Mouse (Mus musculus): Measurements from ENCODE around the gene Ramp1. TPM values are rescaled to one million over a fixed set of nuclear protein-coding genes. Genes with fewer than 3 reads are reported as not detected.

The Ramp1 gene
- total and polyA plus RNA-seq, 2 experiments from 2014 or later = 14.4 to 23.2 TPM

GRCm38 (mm10) chr1:91176026-91176425 lies 3.6 kb upstream of the Ramp1 start:
- no peaks in the 10 kb centered on the region for H3K9me3 ChIP-seq (ENCODE audit: low read length)
- no peak overlapping the region for H3K9ac ChIP-seq
- WGBS = 69% methylated on average over 3 of the region's 3 CpGs
- H3K4me2 ChIP-seq (ENCODE audit: low read depth) = no peak overlapping the region
- ATAC-seq (no peak), DNase-seq (no peak)
- H3K27ac ChIP-seq (ENCODE audit: low read depth, low read length) = no peak overlapping the region
- no peaks in the 10 kb centered on the region for H3K36me3 ChIP-seq (ENCODE audit: insufficient read depth)
- no peak for TF ChIP-seq CTCF (IDR thresholded peaks at IDR 0.05; ENCODE audit: low read depth)
- H3K27me3 ChIP-seq (ENCODE audit: insufficient read depth, low read length) = 0 out of 2 replicates have a peak, but pooled peaks cover 5% of the 10 kb centered on the region
- 0 out of 2 replicates have a peak, but pooled peaks cover 6% of the 10 kb centered on the region for H3K4me1 ChIP-seq (ENCODE audit: insufficient read depth)
- no peak overlapping the region for H3K4me3 ChIP-seq (ENCODE audit: low read depth, low read length)

- DNase-seq = no peak
- WGBS = 73% methylated on average over 4 of the region's 4 CpGs
Measured at GRCm38 (mm10) chr1:91176871-91177270, 2.8 kb upstream of the Ramp1 start.

DNA sequence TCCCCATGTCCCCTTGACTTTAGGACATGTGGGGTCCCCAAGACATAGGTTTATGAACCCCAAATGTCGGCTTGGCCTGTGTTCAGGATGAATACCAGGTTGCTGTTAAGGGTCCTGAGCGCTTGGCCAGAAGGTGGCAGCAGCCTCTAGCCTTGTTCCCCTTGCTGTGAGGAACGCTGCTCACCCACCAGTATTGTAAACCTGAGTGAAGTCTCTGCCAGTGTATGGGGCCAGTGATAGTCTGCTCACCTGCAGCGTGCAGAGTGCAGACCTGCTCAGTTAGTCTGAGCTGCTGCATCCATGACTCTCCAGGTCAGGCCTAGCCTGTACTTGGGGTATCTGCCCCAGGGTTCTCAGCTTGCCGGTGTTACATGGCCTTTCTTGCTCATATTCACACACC lies 536 bp upstream of the Ramp1 start:
- Histone ChIP-seq H3K4me3 (ENCODE audit: low read depth, low read length) (no peak overlapping the region), H3K4me1 (ENCODE audit: insufficient read depth) (peaks cover 13% of the 10 kb centered on the region; the same call in 1 of the 2 replicates), H3K9me3 (ENCODE audit: low read length) (no peaks in the 10 kb centered on the region), H3K4me2 (ENCODE audit: low read depth) (no peak overlapping the region), H3K27me3 (ENCODE audit: insufficient read depth, low read length) (0 out of 2 replicates have a peak, but pooled peaks cover 5% of the 10 kb centered on the region), H3K36me3 (ENCODE audit: insufficient read depth) (no peaks in the 10 kb centered on the region), H3K9ac (no peak overlapping the region), H3K27ac (ENCODE audit: low read depth, low read length) (no peak overlapping the region)
- DNase-seq = peak; percentile 75
- TF ChIP-seq CTCF (IDR thresholded peaks at IDR 0.05; ENCODE audit: low read depth) = peak; percentile 88
- ATAC-seq = peak; percentile 60
- 38% methylated on average over 5 of the region's 5 CpGs for WGBS

More at GRCm38 (mm10) chr1:91176871-91177270, 2.8 kb upstream of the Ramp1 start:
- TF ChIP-seq CTCF (IDR thresholded peaks at IDR 0.05; ENCODE audit: low read depth) = no peak
- Histone ChIP-seq H3K4me3 (ENCODE audit: low read depth, low read length) (no peak overlapping the region), H3K27ac (ENCODE audit: low read depth, low read length) (no peak overlapping the region), H3K36me3 (ENCODE audit: insufficient read depth) (no peaks in the 10 kb centered on the region), H3K4me1 (ENCODE audit: insufficient read depth) (peaks cover 13% of the 10 kb centered on the region; the same call in 1 of the 2 replicates), H3K9me3 (ENCODE audit: low read length) (no peaks in the 10 kb centered on the region), H3K4me2 (ENCODE audit: low read depth) (no peak overlapping the region), H3K9ac (no peak overlapping the region), H3K27me3 (ENCODE audit: insufficient read depth, low read length) (0 out of 2 replicates have a peak, but pooled peaks cover 5% of the 10 kb centered on the region)
- no peak for ATAC-seq

DNA sequence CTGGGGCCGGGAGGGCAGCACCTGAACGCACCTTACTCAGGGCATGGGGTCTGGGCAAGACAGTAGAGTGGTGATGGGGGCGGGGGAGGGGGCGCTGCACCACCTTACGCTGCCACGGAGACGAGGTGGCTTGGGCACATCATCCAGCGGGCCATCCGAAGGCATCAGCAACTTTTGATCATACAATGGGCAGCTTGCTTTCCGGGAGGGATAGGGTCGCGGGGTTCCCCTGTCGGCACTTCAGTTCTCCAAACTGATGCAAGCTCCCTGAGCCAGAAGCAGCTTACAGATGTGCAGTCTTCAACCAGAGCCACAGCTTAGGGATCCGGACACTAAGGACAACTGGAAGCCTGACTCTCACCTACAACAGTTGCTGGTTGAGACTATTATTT lies 548 bp downstream of the Ramp1 start:
- 4% methylated on average over 14 of the region's 14 CpGs for WGBS
- 0 out of 2 replicates have a peak, but pooled peaks cover 5% of the 10 kb centered on the region for H3K27me3 ChIP-seq (ENCODE audit: insufficient read depth, low read length)
- DNase-seq (no peak), ATAC-seq (no peak)
- H3K4me3 ChIP-seq (ENCODE audit: low read depth, low read length) = peak overlapping the region; percentile 40
- H3K4me1 ChIP-seq (ENCODE audit: insufficient read depth) = peaks cover 13% of the 10 kb centered on the region; the same call in 1 of the 2 replicates
- peak overlapping the region; percentile 50 for H3K9ac ChIP-seq
- H3K4me2 ChIP-seq (ENCODE audit: low read depth) = peak overlapping the region; percentile 74
- no peak for TF ChIP-seq CTCF (IDR thresholded peaks at IDR 0.05; ENCODE audit: low read depth)
- H3K9me3 ChIP-seq (ENCODE audit: low read length) = no peaks in the 10 kb centered on the region
- no peak overlapping the region for H3K27ac ChIP-seq (ENCODE audit: low read depth, low read length)
- no peaks in the 10 kb centered on the region for H3K36me3 ChIP-seq (ENCODE audit: insufficient read depth)

- no peak for DNase-seq
- no peak for TF ChIP-seq CTCF (IDR thresholded peaks at IDR 0.05; ENCODE audit: low read depth)
- Histone ChIP-seq H3K4me3 (ENCODE audit: low read depth, low read length) (no peak overlapping the region), H3K9ac (no peak overlapping the region), H3K36me3 (ENCODE audit: insufficient read depth) (no peaks in the 10 kb centered on the region), H3K9me3 (ENCODE audit: low read length) (no peaks in the 10 kb centered on the region), H3K27ac (ENCODE audit: low read depth, low read length) (no peak overlapping the region), H3K4me1 (ENCODE audit: insufficient read depth) (peaks cover 13% of the 10 kb centered on the region; the same call in 1 of the 2 replicates), H3K27me3 (ENCODE audit: insufficient read depth, low read length) (0 out of 2 replicates have a peak, but pooled peaks cover 5% of the 10 kb centered on the region), H3K4me2 (ENCODE audit: low read depth) (peak overlapping the region; percentile 74; the same call in 1 of the 2 replicates)
- 71% methylated on average over 6 of the region's 6 CpGs for WGBS
- no peak for ATAC-seq
Measured at GRCm38 (mm10) chr1:91180723-91181122, 1.1 kb downstream of the Ramp1 start.

- H3K27ac ChIP-seq (ENCODE audit: low read depth, low read length) = peak overlapping the region; percentile 52
- WGBS = 50% methylated on average over 5 of the region's 5 CpGs
- peak; percentile 28; the same call in 1 of the 2 replicates for ATAC-seq
- no peaks in the 10 kb centered on the region for H3K9me3 ChIP-seq (ENCODE audit: low read length)
- DNase-seq = peak; percentile 35
- H3K36me3 ChIP-seq (ENCODE audit: insufficient read depth) = no peaks in the 10 kb centered on the region
- peaks cover 13% of the 10 kb centered on the region; the same call in 1 of the 2 replicates for H3K4me1 ChIP-seq (ENCODE audit: insufficient read depth)
- H3K27me3 ChIP-seq (ENCODE audit: insufficient read depth, low read length) = 0 out of 2 replicates have a peak, but pooled peaks cover 5% of the 10 kb centered on the region
- no peak for TF ChIP-seq CTCF (IDR thresholded peaks at IDR 0.05; ENCODE audit: low read depth)
- peak overlapping the region; percentile 74; the same call in 1 of the 2 replicates for H3K4me2 ChIP-seq (ENCODE audit: low read depth)
- no peak overlapping the region for H3K4me3 ChIP-seq (ENCODE audit: low read depth, low read length)
- no peak overlapping the region for H3K9ac ChIP-seq
Measured at GRCm38 (mm10) chr1:91181261-91181660, 1.6 kb downstream of the Ramp1 start.

GRCm38 (mm10) chr1:91181784-91182450 lies 2.3 kb downstream of the Ramp1 start:
- WGBS = 39% methylated on average over 12 of the region's 12 CpGs

More at GRCm38 (mm10) chr1:91181784-91182450, 2.3 kb downstream of the Ramp1 start:
- H3K9ac ChIP-seq = no peak overlapping the region
- peaks cover 13% of the 10 kb centered on the region; the same call in 1 of the 2 replicates for H3K4me1 ChIP-seq (ENCODE audit: insufficient read depth)
- 0 out of 2 replicates have a peak, but pooled peaks cover 5% of the 10 kb centered on the region for H3K27me3 ChIP-seq (ENCODE audit: insufficient read depth, low read length)
- H3K4me2 ChIP-seq (ENCODE audit: low read depth) = 0 out of 2 replicates have a peak overlapping the region, but pooled peaks have one; percentile 74
- TF ChIP-seq CTCF (IDR thresholded peaks at IDR 0.05; ENCODE audit: low read depth) = no peak
- H3K9me3 ChIP-seq (ENCODE audit: low read length) = no peaks in the 10 kb centered on the region
- no peaks in the 10 kb centered on the region for H3K36me3 ChIP-seq (ENCODE audit: insufficient read depth)
- DNase-seq (peak; percentile 37), ATAC-seq (peak; percentile 72)
- no peak overlapping the region for H3K4me3 ChIP-seq (ENCODE audit: low read depth, low read length)
- peak overlapping the region; percentile 52 for H3K27ac ChIP-seq (ENCODE audit: low read depth, low read length)

All from forebrain, postnatal 0 days (tissue).